Mouse (Mus musculus) hindlimb bud, embryonic 11.5 days (tissue): Measurements from ENCODE around the gene Col4a3bp.

Experiments
- DNase-seq: peaks from one replicate; pipeline ENCODE4 v3.0.0-alpha.2; 2012; ENCODE audit warnings: low read depth, low spot score; ENCODE audit errors: extremely low spot score

Col4a3bp gene

GRCm38 (mm10) chr13:96687261-96687660, 144.8 kb downstream of the Col4a3bp start:
- no peak for DNase-seq
